Mouse (Mus musculus): ENCODE measurements around the gene Foxp1.

DNA sequence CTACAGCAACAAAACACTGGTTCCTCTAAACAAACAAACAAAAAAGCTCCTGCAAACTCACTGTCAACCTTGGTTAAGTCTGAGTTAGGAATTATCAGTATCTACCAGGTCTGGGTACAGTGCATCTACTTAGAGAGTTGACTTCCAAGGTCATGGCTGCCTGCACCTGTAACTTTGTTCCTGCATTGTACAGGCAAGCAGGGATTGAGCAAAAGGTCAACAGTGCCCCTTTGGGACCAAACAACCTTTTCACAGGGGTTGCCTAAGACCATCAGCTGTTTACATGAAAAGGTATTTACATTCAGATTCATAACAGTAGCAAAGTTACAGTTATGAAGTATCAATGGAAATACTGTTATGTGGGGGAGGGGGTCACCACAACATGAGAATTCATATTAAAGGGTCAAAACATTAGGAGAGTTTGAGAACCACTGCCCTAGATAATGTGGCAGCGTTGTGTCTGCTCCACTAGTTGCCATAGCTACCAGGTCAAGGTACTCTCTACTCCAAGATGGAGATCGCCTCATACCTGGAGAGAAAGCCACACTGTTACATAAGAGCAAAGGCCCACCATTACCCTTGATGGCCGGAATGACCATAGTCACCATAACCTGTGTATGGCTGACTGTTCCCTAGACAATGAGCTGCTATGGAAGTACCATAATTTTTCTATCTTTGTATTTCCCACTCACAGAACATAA, 21.8 kb downstream of the Foxp1 start:
- no peak for TF ChIP-seq CTCF (IDR thresholded peaks at IDR 0.05; ENCODE audit: borderline replicate concordance, extremely low read depth, insufficient read depth, insufficient read length)
- TF ChIP-seq POLR2A (IDR thresholded peaks at IDR 0.05; ENCODE audit: borderline replicate concordance, extremely low read depth, insufficient read depth, insufficient read length, poor library complexity, severe bottlenecking) = no peak

All from brain, embryonic 14.5 days (tissue).